Mouse (Mus musculus) kidney, adult 9 months (tissue): ENCODE measurements around the gene Fcrl5.
"Not testable (repeated sequence)": the region's sequence is repeated elsewhere in the genome, so short reads cannot be mapped to it uniquely, and the experiment has no call there.

Experiments used
- DNase-seq: peaks from one replicate; pipeline ENCODE4 v3.0.0; 2022

Gene Fcrl5

DNA sequence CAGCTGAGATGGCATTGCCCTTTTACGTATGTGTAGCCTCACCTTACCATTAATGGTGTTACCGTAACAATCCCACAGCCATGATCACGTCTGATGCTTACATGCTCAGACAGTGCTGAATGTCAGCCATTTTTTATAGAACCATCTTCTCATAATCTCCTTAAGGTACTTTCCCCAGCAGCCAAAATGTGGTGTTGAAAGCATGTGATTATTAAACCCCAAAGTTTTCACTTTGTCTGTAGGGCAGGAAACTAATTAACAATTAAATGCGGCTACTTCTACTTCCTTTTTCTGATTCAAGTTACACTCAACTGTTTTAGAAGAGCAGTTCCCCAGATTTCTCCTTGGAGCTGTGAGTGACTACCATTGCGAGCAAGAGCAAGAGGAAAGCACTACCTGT lies at the start of gene Fcrl5:
Fcrl5 (plus strand) TSS at position 295 of the 400 bp plus-strand sequence.
- DNase-seq = no peak

DNA sequence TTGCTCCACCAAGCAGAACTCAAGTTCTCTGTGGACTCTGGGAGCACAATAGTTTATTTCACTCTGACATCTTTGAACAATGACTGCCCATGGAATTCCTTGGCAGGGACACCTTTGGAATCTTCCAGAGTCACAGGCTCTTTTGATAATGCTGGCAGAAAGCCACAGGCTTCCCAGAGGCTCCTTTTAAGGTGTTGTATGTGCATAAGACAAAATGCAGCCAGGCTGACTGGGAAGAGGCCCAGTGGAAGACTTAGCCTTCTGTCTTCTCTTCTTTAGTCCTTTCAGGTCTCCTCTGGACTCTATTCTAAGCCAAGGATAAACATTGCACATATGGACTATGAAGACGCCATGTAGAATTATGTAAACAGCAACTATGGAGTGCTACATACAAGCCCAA lies 44.6 kb upstream of the Fcrl5 start:
- DNase-seq = no peak

- DNase-seq = no peak
Observed at GRCm38 (mm10) chr3:87398809-87399208, 36.8 kb upstream of the Fcrl5 start.

GRCm38 (mm10) chr3:87399906-87400305 lies 35.7 kb upstream of the Fcrl5 start:
- DNase-seq = no peak

GRCm38 (mm10) chr3:87401321-87401720 lies 34.3 kb upstream of the Fcrl5 start:
- no peak for DNase-seq

GRCm38 (mm10) chr3:87408171-87408570 lies 27.4 kb upstream of the Fcrl5 start:
- peak; percentile 41 for DNase-seq

GRCm38 (mm10) chr3:87409196-87409935 lies 26.2 kb upstream of the Fcrl5 start:
- no peak for DNase-seq

- DNase-seq = no peak
Observed at GRCm38 (mm10) chr3:87410605-87411004, 25.0 kb upstream of the Fcrl5 start.

- peak; percentile 26 for DNase-seq
Observed at GRCm38 (mm10) chr3:87411150-87411549, 24.4 kb upstream of the Fcrl5 start.

GRCm38 (mm10) chr3:87420645-87421044 lies 14.9 kb upstream of the Fcrl5 start:
- DNase-seq = no peak

GRCm38 (mm10) chr3:87422386-87422910 lies 13.1 kb upstream of the Fcrl5 start:
- no peak for DNase-seq

DNA sequence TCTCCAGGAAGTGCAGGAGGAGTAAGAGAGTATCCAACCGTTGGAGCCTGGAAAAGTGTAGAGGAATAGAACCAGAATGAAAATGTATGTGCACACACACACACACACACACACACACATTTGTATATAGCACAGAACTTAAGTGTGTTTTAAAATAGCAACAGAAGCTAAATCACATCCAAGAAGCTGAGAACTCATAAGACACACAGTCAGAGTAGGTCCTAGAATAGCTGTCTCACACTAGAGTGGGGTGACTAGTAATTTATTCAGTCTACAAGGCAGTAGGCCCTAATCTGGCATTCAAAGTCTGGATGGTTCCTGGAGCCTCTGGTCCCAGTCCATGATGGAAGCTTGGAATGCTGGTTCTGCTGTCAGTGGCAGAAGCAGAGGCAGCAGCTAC lies 5.0 kb downstream of the Fcrl5 start:
- DNase-seq = no peak

GRCm38 (mm10) chr3:87443968-87444367 lies 8.4 kb downstream of the Fcrl5 start:
- no peak for DNase-seq

- no peak for DNase-seq
Observed at GRCm38 (mm10) chr3:87465454-87465853, 29.9 kb downstream of the Fcrl5 start.

- DNase-seq = no peak
Observed at GRCm38 (mm10) chr3:87467011-87467410, 31.4 kb downstream of the Fcrl5 start.

- DNase-seq = no peak
Observed at GRCm38 (mm10) chr3:87467416-87467815, 31.8 kb downstream of the Fcrl5 start.

DNA sequence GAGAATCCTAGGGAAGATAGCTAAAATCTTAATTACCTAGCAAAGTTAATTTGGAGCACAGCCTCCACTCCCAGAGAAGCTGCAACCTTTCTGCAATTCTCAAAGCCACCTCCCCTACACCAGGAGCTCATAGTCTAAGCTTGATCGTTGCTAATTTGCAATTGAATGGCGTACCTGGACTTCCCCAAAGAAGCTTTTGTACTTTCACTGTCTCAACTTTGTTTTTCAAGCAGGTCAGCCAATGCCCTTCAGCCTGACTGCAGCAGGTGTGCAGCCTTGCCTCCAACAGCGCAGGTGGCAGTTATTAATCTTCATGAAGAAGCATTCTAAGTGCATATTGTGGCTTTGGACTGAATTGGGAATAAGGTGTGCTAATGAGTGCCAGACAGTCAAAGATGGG lies 42.4 kb downstream of the Fcrl5 start:
- not testable (repeated sequence) for DNase-seq

- not testable (repeated sequence) for DNase-seq
Observed at GRCm38 (mm10) chr3:87478596-87478995, 43.0 kb downstream of the Fcrl5 start.

DNA sequence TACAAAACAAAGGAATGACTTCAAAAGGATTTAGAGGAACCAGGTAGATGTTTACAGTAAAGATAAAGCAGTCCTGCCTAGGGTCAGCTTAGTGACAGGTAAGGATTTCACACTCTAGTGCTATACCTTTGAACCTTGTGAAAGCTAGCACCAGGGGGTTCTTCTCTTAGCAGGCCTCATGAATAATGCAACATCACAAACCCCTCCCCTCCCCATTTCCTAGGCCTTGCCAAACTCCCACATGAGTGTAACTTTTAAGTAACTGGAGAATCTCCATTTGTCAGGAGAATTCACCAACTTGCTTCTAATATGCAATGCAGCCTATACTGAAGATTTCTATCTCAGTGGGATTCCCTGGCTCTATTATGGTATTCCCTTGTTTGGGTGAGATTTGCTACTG lies 43.7 kb downstream of the Fcrl5 start:
- not testable (repeated sequence) for DNase-seq

- no peak for DNase-seq
Observed at GRCm38 (mm10) chr3:87487392-87487791, 51.8 kb downstream of the Fcrl5 start.

- DNase-seq = no peak
Observed at GRCm38 (mm10) chr3:87487911-87488310, 52.3 kb downstream of the Fcrl5 start.

DNA sequence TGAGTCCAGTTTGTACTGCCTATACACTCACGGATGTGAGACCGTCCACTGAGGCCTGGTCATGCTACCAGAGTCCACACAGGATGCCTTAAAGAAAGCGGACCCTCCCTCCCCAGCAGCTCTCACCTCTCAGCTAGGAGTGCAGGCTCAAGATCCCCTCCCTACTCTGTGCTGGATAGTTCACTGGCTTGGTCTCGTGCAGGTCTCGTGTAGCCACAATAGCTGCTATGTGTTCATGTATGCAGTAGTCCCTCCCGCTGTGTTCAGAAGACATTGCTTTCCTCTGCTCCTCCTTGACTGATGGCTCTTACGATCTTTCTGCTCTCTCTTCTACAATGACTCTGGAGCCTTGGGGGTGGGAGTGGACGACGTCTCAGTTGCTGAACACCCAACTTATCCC lies 62.7 kb downstream of the Fcrl5 start:
- DNase-seq = no peak

DNA sequence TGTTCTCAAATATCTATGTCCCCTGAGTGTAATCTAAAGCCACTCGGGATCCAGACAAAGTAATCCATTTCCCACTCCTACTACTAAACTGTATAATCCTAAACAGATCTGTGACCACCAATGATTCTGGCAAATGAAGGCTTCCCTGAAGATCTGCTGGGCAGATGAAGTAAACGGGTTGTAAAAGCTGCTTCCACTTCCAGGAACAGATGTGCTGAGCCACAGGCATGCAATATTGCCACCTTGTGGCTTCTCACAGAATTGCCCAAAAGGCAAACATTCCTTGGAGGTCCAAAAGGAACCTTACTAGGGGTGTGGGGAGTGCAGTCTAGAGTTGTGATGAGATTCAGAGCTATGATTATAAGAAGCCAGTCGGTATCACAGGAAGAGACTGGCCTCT lies 63.5 kb downstream of the Fcrl5 start:
- DNase-seq = peak; percentile 70

DNA sequence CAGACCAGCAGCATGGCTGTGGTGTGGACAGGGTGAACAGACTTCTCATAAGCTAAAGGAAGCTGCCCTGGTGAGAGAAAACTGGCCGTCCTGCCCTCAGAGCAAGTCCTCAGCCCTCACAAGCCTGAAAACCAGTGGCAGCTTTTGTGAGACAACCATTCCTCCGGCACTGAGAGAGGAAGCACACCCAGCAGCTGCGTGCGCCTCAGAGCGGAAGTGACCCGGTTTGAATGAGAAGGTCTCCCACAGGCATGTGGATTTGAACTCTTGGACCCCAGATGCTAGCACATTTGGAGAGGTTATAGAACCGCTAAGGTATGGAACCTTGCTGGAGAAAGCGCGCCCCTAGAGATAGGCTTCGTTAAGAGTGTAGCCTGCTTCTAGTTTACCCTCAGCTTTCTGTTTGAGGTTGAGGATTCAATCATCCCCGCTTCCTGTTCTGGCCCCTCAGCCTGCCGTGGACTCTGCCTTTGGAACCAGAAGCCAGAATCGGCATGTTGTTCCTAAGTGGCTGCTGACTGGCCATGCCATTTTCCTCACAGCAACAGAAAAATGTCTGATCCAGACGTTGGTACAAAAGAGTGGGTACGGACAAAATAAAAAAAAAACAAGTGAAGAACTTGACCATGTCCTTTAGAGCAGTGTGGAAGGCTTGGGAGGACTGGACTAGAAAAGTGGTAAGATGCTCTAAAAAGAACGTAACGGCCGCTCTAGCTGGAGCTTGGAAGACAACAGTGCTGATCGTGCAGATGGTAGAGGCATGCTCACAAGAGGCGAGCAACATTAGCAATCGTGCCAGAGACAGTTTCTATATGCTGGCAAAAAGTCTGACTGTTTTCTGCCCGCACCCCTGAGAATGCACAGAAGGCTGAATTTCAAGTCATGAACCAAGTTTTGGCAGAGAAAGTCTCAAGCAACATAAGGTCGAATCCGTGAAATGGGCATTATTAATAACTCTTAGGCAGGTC lies 64.8 kb downstream of the Fcrl5 start:
- DNase-seq = no peak
